Mouse (Mus musculus): ENCODE measurements around the gene Lypd8.

Gene Lypd8

GRCm38 (mm10) chr11:58378763-58379278 lies at the start of gene Lypd8:
Gene Lypd8, plus strand, starts transcription at chr11:58379043.
- TF ChIP-seq GATA4 (IDR thresholded peaks at IDR 0.05; ENCODE audit: insufficient replicate concordance, low read length): no peak

GRCm38 (mm10) chr11:58329906-58330275 lies 49.0 kb upstream of the Lypd8 start:
- TF ChIP-seq GATA4 (IDR thresholded peaks at IDR 0.05; ENCODE audit: insufficient replicate concordance, low read length): no peak

- TF ChIP-seq GATA4 (IDR thresholded peaks at IDR 0.05; ENCODE audit: insufficient replicate concordance, low read length): no peak
These were observed 48.3 kb upstream of the Lypd8 start, which contains the start of the genes Zfp672 and Sh3bp5l for GRCm38 (mm10) chr11:58330276-58331148. Gene Zfp672, minus strand, starts transcription at chr11:58330339. Gene Sh3bp5l, plus strand, starts transcription at chr11:58330724.

- no peak for TF ChIP-seq GATA4 (IDR thresholded peaks at IDR 0.05; ENCODE audit: insufficient replicate concordance, low read length)
These were observed 47.7 kb upstream of the Lypd8 start for GRCm38 (mm10) chr11:58331149-58331495.

GRCm38 (mm10) chr11:58331546-58331945 lies 47.3 kb upstream of the Lypd8 start:
- no peak for TF ChIP-seq GATA4 (IDR thresholded peaks at IDR 0.05; ENCODE audit: insufficient replicate concordance, low read length)

- TF ChIP-seq GATA4 (IDR thresholded peaks at IDR 0.05; ENCODE audit: insufficient replicate concordance, low read length): no peak
These were observed 44.1 kb upstream of the Lypd8 start for GRCm38 (mm10) chr11:58334746-58335145.

- no peak for TF ChIP-seq GATA4 (IDR thresholded peaks at IDR 0.05; ENCODE audit: insufficient replicate concordance, low read length)
These were observed 32.1 kb upstream of the Lypd8 start for GRCm38 (mm10) chr11:58346745-58347144.

- no peak for TF ChIP-seq GATA4 (IDR thresholded peaks at IDR 0.05; ENCODE audit: insufficient replicate concordance, low read length)
These were observed 28.2 kb upstream of the Lypd8 start for GRCm38 (mm10) chr11:58350628-58351027.

GRCm38 (mm10) chr11:58351179-58351578 lies 27.7 kb upstream of the Lypd8 start:
- no peak for TF ChIP-seq GATA4 (IDR thresholded peaks at IDR 0.05; ENCODE audit: insufficient replicate concordance, low read length)

GRCm38 (mm10) chr11:58352681-58353548 lies 25.9 kb upstream of the Lypd8 start:
- TF ChIP-seq GATA4 (IDR thresholded peaks at IDR 0.05; ENCODE audit: insufficient replicate concordance, low read length): no peak

- no peak for TF ChIP-seq GATA4 (IDR thresholded peaks at IDR 0.05; ENCODE audit: insufficient replicate concordance, low read length)
These were observed 25.1 kb upstream of the Lypd8 start for GRCm38 (mm10) chr11:58353709-58354108.

- TF ChIP-seq GATA4 (IDR thresholded peaks at IDR 0.05; ENCODE audit: insufficient replicate concordance, low read length): no peak
These were observed 24.4 kb upstream of the Lypd8 start for GRCm38 (mm10) chr11:58354476-58354875.

- TF ChIP-seq GATA4 (IDR thresholded peaks at IDR 0.05; ENCODE audit: insufficient replicate concordance, low read length): no peak
These were observed 23.9 kb upstream of the Lypd8 start for GRCm38 (mm10) chr11:58354927-58355326.

- no peak for TF ChIP-seq GATA4 (IDR thresholded peaks at IDR 0.05; ENCODE audit: insufficient replicate concordance, low read length)
These were observed 21.8 kb upstream of the Lypd8 start for GRCm38 (mm10) chr11:58357042-58357441.

GRCm38 (mm10) chr11:58357844-58358534 lies 20.9 kb upstream of the Lypd8 start:
- no peak for TF ChIP-seq GATA4 (IDR thresholded peaks at IDR 0.05; ENCODE audit: insufficient replicate concordance, low read length)

Data from liver, adult (tissue).